Mouse (Mus musculus) CD4-positive naive resting alpha-beta T cell, adult 57 days (primary cell): ENCODE data around the gene Ltb. TPM values are rescaled to one million over a fixed set of nuclear protein-coding genes. Genes with fewer than 3 reads are reported as not detected.

Experiments used
- total RNA-seq: library from RNA; stranded (reverse); gene quantifications from one replicate; pipeline ENCODE4 v1.2.4, GENCODE M21; 2023

Ltb gene
- 538 TPM for total RNA-seq

GRCm38 (mm10) chr17:35193881-35194843 lies at the start of gene Ltb:
Gene Ltb (plus strand): TSS chr17:35194439.

GRCm38 (mm10) chr17:35164568-35165450 lies 29.4 kb upstream of the Ltb start, which contains the start of gene Prrc2a:
Gene Prrc2a (minus strand): TSS chr17:35164897.

GRCm38 (mm10) chr17:35175968-35176367 lies 18.3 kb upstream of the Ltb start, which contains the start of gene Aif1:
Gene Aif1 (minus strand): TSS chr17:35176068.

GRCm38 (mm10) chr17:35187959-35188610 lies 6.2 kb upstream of the Ltb start, which contains the start of gene Lst1:
Gene Lst1 (minus strand): TSS chr17:35188439.

GRCm38 (mm10) chr17:35201787-35202186 lies 7.5 kb downstream of the Ltb start, which contains the start of gene Tnf:
Gene Tnf (minus strand): TSS chr17:35202007.

GRCm38 (mm10) chr17:35204494-35205379 lies 10.5 kb downstream of the Ltb start, which contains the start of gene Lta:
Gene Lta (minus strand): TSS chr17:35205351.

GRCm38 (mm10) chr17:35220156-35220952 lies 26.1 kb downstream of the Ltb start, which contains the start of gene Gm16181:
Gene Gm16181 (plus strand): TSS chr17:35220834.

GRCm38 (mm10) chr17:35233114-35233980 lies 39.1 kb downstream of the Ltb start, which contains the start of gene Atp6v1g2:
Gene Atp6v1g2 (plus strand): TSS chr17:35233660.

GRCm38 (mm10) chr17:35235614-35236389 lies 41.6 kb downstream of the Ltb start, which contains the start of gene Nfkbil1:
Gene Nfkbil1 (minus strand): TSS chr17:35235792.

GRCm38 (mm10) chr17:35241305-35242014 lies 47.2 kb downstream of the Ltb start, which contains the start of gene Ddx39b:
Gene Ddx39b (plus strand): TSS chr17:35241746.

Other genes with a start within 250 kb of the Ltb start
- gene Hspa1b, start 235.2 kb upstream of the Ltb start, total RNA-seq, result 146 TPM
- gene Gm20481, start 224.5 kb upstream of the Ltb start, total RNA-seq, result not detected
- gene Hspa1a, start 222.3 kb upstream of the Ltb start, total RNA-seq, result 70.6 TPM
- gene Hspa1l, start 221.7 kb upstream of the Ltb start, total RNA-seq, result not detected
- 39.0 TPM for gene Lsm2, start 212.6 kb upstream of the Ltb start, total RNA-seq
- gene Vars, start 193.5 kb upstream of the Ltb start, total RNA-seq, result 84.6 TPM
- 0.21 TPM for gene Vwa7, start 177.9 kb upstream of the Ltb start, total RNA-seq
- gene Sapcd1, start 166.4 kb upstream of the Ltb start, total RNA-seq, result not detected
- gene Msh5, start 147.7 kb upstream of the Ltb start, total RNA-seq, result 3.9 TPM
- 157 TPM for gene Clic1, start 144.5 kb upstream of the Ltb start, total RNA-seq
- gene Ddah2, start 135.4 kb upstream of the Ltb start, total RNA-seq, result 2.5 TPM
- not detected for gene Ly6g6c, start 129.1 kb upstream of the Ltb start, total RNA-seq
- 0.27 TPM for gene Mpig6b, start 128.3 kb upstream of the Ltb start, total RNA-seq
- gene Ly6g6e, start 117.5 kb upstream of the Ltb start, total RNA-seq, result not detected
- gene Ly6g6d, start 116.4 kb upstream of the Ltb start, total RNA-seq, result not detected
- not detected for gene Ly6g6f, start 108.8 kb upstream of the Ltb start, total RNA-seq
- gene Abhd16a, start 105.2 kb upstream of the Ltb start, total RNA-seq, result 69.9 TPM
- not detected for gene Ly6g5c, start 86.2 kb upstream of the Ltb start, total RNA-seq
- 0.83 TPM for gene Ly6g5b, start 79.0 kb upstream of the Ltb start, total RNA-seq
- 27.0 TPM for gene Gpank1, start 73.0 kb upstream of the Ltb start, total RNA-seq
- gene Csnk2b, start 72.4 kb upstream of the Ltb start, total RNA-seq, result 141 TPM
- 20.6 TPM for gene D17H6S53E, start 68.1 kb upstream of the Ltb start, total RNA-seq
- gene Apom, start 62.4 kb upstream of the Ltb start, total RNA-seq, result not detected
- gene Bag6, start 59.3 kb upstream of the Ltb start, total RNA-seq, result 438 TPM
- gene Prrc2a, start 29.5 kb upstream of the Ltb start, total RNA-seq, result 294 TPM
- gene Aif1, start 18.4 kb upstream of the Ltb start, total RNA-seq, result 3.0 TPM
- gene Lst1, start 6.0 kb upstream of the Ltb start, total RNA-seq, result 14.3 TPM
- gene Tnf, start 7.6 kb downstream of the Ltb start, total RNA-seq, result 18.7 TPM
- gene Lta, start 10.9 kb downstream of the Ltb start, total RNA-seq, result 15.2 TPM
- gene Gm16181, start 26.4 kb downstream of the Ltb start, total RNA-seq, result not detected
- gene Atp6v1g2, start 39.2 kb downstream of the Ltb start, total RNA-seq, result 1.6 TPM
- gene Nfkbil1, start 41.4 kb downstream of the Ltb start, total RNA-seq, result 10.8 TPM
- gene Ddx39b, start 47.3 kb downstream of the Ltb start, total RNA-seq, result 474 TPM
- gene H2-D1, start 68.3 kb downstream of the Ltb start, total RNA-seq, result 2,421 TPM
- gene H2-Q1, start 126.0 kb downstream of the Ltb start, total RNA-seq, result 14.8 TPM
- 16.7 TPM for gene H2-Q2, start 147.8 kb downstream of the Ltb start, total RNA-seq
- 511 TPM for gene H2-Q4, start 185.2 kb downstream of the Ltb start, total RNA-seq
- 107 TPM for gene H2-Q6, start 230.4 kb downstream of the Ltb start, total RNA-seq
- gene H2-Q7, start 244.7 kb downstream of the Ltb start, total RNA-seq, result 390 TPM